Mouse (Mus musculus): ENCODE data around the gene Npvf.

The Npvf gene

GRCm38 (mm10) chr6:50654356-50654755 lies at the start of gene Npvf:
Gene Npvf (minus strand): TSS chr6:50654439.
- no peak for DNase-seq

- no peak for DNase-seq
Measured at GRCm38 (mm10) chr6:50689121-50689815, 35.0 kb upstream of the Npvf start.

- no peak for DNase-seq
Measured at GRCm38 (mm10) chr6:50684646-50685415, 30.6 kb upstream of the Npvf start.

- no peak for DNase-seq
Measured at GRCm38 (mm10) chr6:50681491-50681890, 27.3 kb upstream of the Npvf start.

GRCm38 (mm10) chr6:50680224-50681215 lies 26.3 kb upstream of the Npvf start:
- no peak for DNase-seq

GRCm38 (mm10) chr6:50679486-50679828 lies 25.2 kb upstream of the Npvf start:
- no peak for DNase-seq

GRCm38 (mm10) chr6:50678826-50679485 lies 24.7 kb upstream of the Npvf start:
- peak; percentile 65 for DNase-seq

- no peak for DNase-seq
Measured at GRCm38 (mm10) chr6:50671191-50671590, 17.0 kb upstream of the Npvf start.

GRCm38 (mm10) chr6:50666937-50667336 lies 12.7 kb upstream of the Npvf start:
- no peak for DNase-seq

- DNase-seq = no peak
Measured at GRCm38 (mm10) chr6:50665020-50665419, 10.8 kb upstream of the Npvf start.

GRCm38 (mm10) chr6:50664193-50664592 lies 10.0 kb upstream of the Npvf start:
- no peak for DNase-seq

GRCm38 (mm10) chr6:50662925-50663583 lies 8.8 kb upstream of the Npvf start:
- no peak for DNase-seq

GRCm38 (mm10) chr6:50661729-50662128 lies 7.5 kb upstream of the Npvf start:
- no peak for DNase-seq

GRCm38 (mm10) chr6:50658466-50658865 lies 4.2 kb upstream of the Npvf start:
- DNase-seq = no peak

GRCm38 (mm10) chr6:50658018-50658417 lies 3.8 kb upstream of the Npvf start:
- DNase-seq = no peak

GRCm38 (mm10) chr6:50656426-50656825 lies 2.2 kb upstream of the Npvf start:
- no peak for DNase-seq

GRCm38 (mm10) chr6:50655925-50656324 lies 1.7 kb upstream of the Npvf start:
- DNase-seq = no peak

GRCm38 (mm10) chr6:50647656-50648055 lies 6.6 kb downstream of the Npvf start:
- peak; percentile 69 for DNase-seq

- peak; percentile 11 for DNase-seq
Measured at GRCm38 (mm10) chr6:50646659-50647058, 7.6 kb downstream of the Npvf start.

- DNase-seq = no peak
Measured at GRCm38 (mm10) chr6:50644701-50645100, 9.5 kb downstream of the Npvf start.

GRCm38 (mm10) chr6:50641898-50642297 lies 12.3 kb downstream of the Npvf start:
- DNase-seq = no peak

- DNase-seq = no peak
Measured at GRCm38 (mm10) chr6:50640377-50640776, 13.9 kb downstream of the Npvf start.
